Mouse (Mus musculus) midbrain, embryonic 13.5 days (tissue): Measurements from ENCODE around the gene Tmem132e. TPM values are rescaled to one million over a fixed set of nuclear protein-coding genes. Genes with fewer than 3 reads are reported as not detected.

Experiments
- ATAC-seq: fragments of 200-750 bp; cut with Nextera tagmentation; 2 replicates; pipeline ENCODE4 v1.8.0; 2017; ENCODE audit warnings: mild to moderate bottlenecking, moderate TSS enrichment, moderate library complexity
- H3K27ac ChIP-seq: fragments of 300-500 bp; sonication (generic); 2 replicates; pipeline ENCODE4 v1.5.1; 2015; ENCODE audit warnings: inconsistent platforms, mild to moderate bottlenecking, moderate library complexity
- H3K27me3 ChIP-seq: fragments of 300-500 bp; sonication (generic); 2 replicates; pipeline ENCODE4 v1.6.1; 2015; ENCODE audit warnings: mild to moderate bottlenecking, inconsistent platforms
- H3K36me3 ChIP-seq: fragments of 300-500 bp; sonication (generic); 2 replicates; pipeline ENCODE4 v1.6.1; 2015; ENCODE audit warnings: mild to moderate bottlenecking, inconsistent platforms
- H3K4me1 ChIP-seq: fragments of 300-500 bp; sonication (generic); replicated peaks from 2 replicates; pipeline ENCODE4 v1.6.1; 2015; ENCODE audit warnings: inconsistent platforms
- H3K4me2 ChIP-seq: fragments of 300-500 bp; sonication (generic); replicated peaks from 2 replicates; pipeline ENCODE4 v1.6.1; 2015; ENCODE audit warnings: moderate library complexity, mild to moderate bottlenecking, inconsistent platforms
- H3K4me3 ChIP-seq: fragments of 300-500 bp; sonication (generic); replicated peaks from 2 replicates; pipeline ENCODE4 v1.5.1; 2015; ENCODE audit warnings: mild to moderate bottlenecking, inconsistent platforms
- H3K9ac ChIP-seq: fragments of 300-500 bp; sonication (generic); replicated peaks from 2 replicates; pipeline ENCODE4 v1.6.1; 2015; ENCODE audit warnings: mild to moderate bottlenecking, inconsistent platforms
- H3K9me3 ChIP-seq: fragments of 300-500 bp; sonication (generic); 2 replicates; pipeline ENCODE4 v1.6.1; 2016; ENCODE audit warnings: mild to moderate bottlenecking, inconsistent platforms
- WGBS: fragments of 180-500 bp; shearing (Covaris S2); methylation state at CpG from one replicate; pipeline ENCODE4 v1.1.7; 2015; 5-methylcytosine and 5-hydroxymethylcytosine counted together
- polyA plus RNA-seq: library from polyadenylated mRNA; unstranded; fragments of >200 nt; fragmentation: Nextera tagmentation; extraction: Ambion mirVana; gene quantifications from 2 replicates; pipeline ENCODE4 v1.2.1, GENCODE M21; 2015

The Tmem132e gene
- polyA plus RNA-seq, 1 experiment from 2014 or later, result 1.4 TPM

GRCm38 (mm10) chr11:82389396-82390291 is 944 bp downstream of the Tmem132e start:
- ATAC-seq, result peak; percentile 69

GRCm38 (mm10) chr11:82392341-82392740 is 3.6 kb downstream of the Tmem132e start:
- Histone ChIP-seq H3K27ac (no peak overlapping the region), H3K4me2 (no peak overlapping the region), H3K4me3 (no peak overlapping the region), H3K27me3 (peaks cover 39% of the 10 kb centered on the region), H3K9me3 (no peaks in the 10 kb centered on the region), H3K9ac (no peak overlapping the region), H3K36me3 (no peaks in the 10 kb centered on the region), H3K4me1 (peaks cover 34% of the 10 kb centered on the region)
- ATAC-seq, result no peak
- 65% methylated on average over 3 of the region's 3 CpGs for WGBS

More at GRCm38 (mm10) chr11:82389396-82390291, 944 bp downstream of the Tmem132e start:
- WGBS, result 1% methylated on average over 68 of the region's 69 CpGs
- no peak overlapping the region for H3K27ac ChIP-seq
- peak overlapping the region; percentile 70 for H3K4me3 ChIP-seq
- H3K27me3 ChIP-seq, result peaks cover 60% of the 10 kb centered on the region
- no peaks in the 10 kb centered on the region for H3K9me3 ChIP-seq
- H3K9ac ChIP-seq, result peak overlapping the region; percentile 76
- H3K36me3 ChIP-seq, result no peaks in the 10 kb centered on the region
- peak overlapping the region; percentile 98 for H3K4me2 ChIP-seq
- peaks cover 40% of the 10 kb centered on the region for H3K4me1 ChIP-seq

- Histone ChIP-seq H3K9me3 (no peaks in the 10 kb centered on the region), H3K4me2 (no peak overlapping the region), H3K4me3 (no peak overlapping the region), H3K9ac (no peak overlapping the region), H3K27ac (no peak overlapping the region), H3K27me3 (0 out of 2 replicates have a peak, but pooled peaks cover 2% of the 10 kb centered on the region), H3K36me3 (no peaks in the 10 kb centered on the region), H3K4me1 (peaks cover 7% of the 10 kb centered on the region; the same call in 1 of the 2 replicates)
- ATAC-seq, result no peak
- WGBS, result 19% methylated on average over 3 of the region's 3 CpGs
Measured at GRCm38 (mm10) chr11:82399621-82400020, 10.9 kb downstream of the Tmem132e start.

- 58% methylated on average over 3 of the region's 3 CpGs for WGBS
- no peaks in the 10 kb centered on the region for H3K9me3 ChIP-seq
- no peak overlapping the region for H3K27ac ChIP-seq
- no peaks in the 10 kb centered on the region for H3K36me3 ChIP-seq
- H3K9ac ChIP-seq, result no peak overlapping the region
- ATAC-seq, result no peak
- H3K4me3 ChIP-seq, result no peak overlapping the region
- H3K4me1 ChIP-seq, result peaks cover 17% of the 10 kb centered on the region
- no peak overlapping the region for H3K4me2 ChIP-seq
- no peaks in the 10 kb centered on the region for H3K27me3 ChIP-seq
Measured at GRCm38 (mm10) chr11:82405641-82406040, 16.9 kb downstream of the Tmem132e start.

GRCm38 (mm10) chr11:82406358-82407221 is 17.9 kb downstream of the Tmem132e start:
- H3K27me3 ChIP-seq, result no peaks in the 10 kb centered on the region
- WGBS, result 29% methylated on average over 11 of the region's 11 CpGs
- H3K4me3 ChIP-seq, result no peak overlapping the region
- H3K4me1 ChIP-seq, result peaks cover 17% of the 10 kb centered on the region
- ATAC-seq, result 0 out of 2 replicates have a peak, but pooled peaks have one; percentile 24
- H3K9me3 ChIP-seq, result no peaks in the 10 kb centered on the region
- H3K27ac ChIP-seq, result no peak overlapping the region
- no peaks in the 10 kb centered on the region for H3K36me3 ChIP-seq
- no peak overlapping the region for H3K9ac ChIP-seq
- H3K4me2 ChIP-seq, result no peak overlapping the region

- Histone ChIP-seq H3K4me1 (no peaks in the 10 kb centered on the region), H3K4me3 (no peak overlapping the region), H3K27me3 (no peaks in the 10 kb centered on the region; the same call in none of the 2 replicates), H3K9me3 (no peaks in the 10 kb centered on the region), H3K4me2 (no peak overlapping the region), H3K36me3 (no peaks in the 10 kb centered on the region), H3K27ac (no peak overlapping the region), H3K9ac (no peak overlapping the region)
- no peak for ATAC-seq
- WGBS, result 83% methylated on average over 1 of the region's 1 CpGs
Measured at GRCm38 (mm10) chr11:82412496-82412895, 23.8 kb downstream of the Tmem132e start.

- H3K9me3 ChIP-seq, result no peaks in the 10 kb centered on the region
- WGBS, result 33% methylated on average over 8 of the region's 9 CpGs
- no peak overlapping the region for H3K27ac ChIP-seq
- H3K9ac ChIP-seq, result no peak overlapping the region
- H3K4me1 ChIP-seq, result peaks cover 15% of the 10 kb centered on the region
- ATAC-seq, result peak; percentile 67; the same call in 1 of the 2 replicates
- no peak overlapping the region for H3K4me3 ChIP-seq
- H3K4me2 ChIP-seq, result no peak overlapping the region
- H3K36me3 ChIP-seq, result no peaks in the 10 kb centered on the region
- no peaks in the 10 kb centered on the region; the same call in 1 of the 2 replicates for H3K27me3 ChIP-seq
Measured at GRCm38 (mm10) chr11:82418337-82419041, 29.8 kb downstream of the Tmem132e start.

GRCm38 (mm10) chr11:82421909-82422308 is 33.2 kb downstream of the Tmem132e start:
- no peak for ATAC-seq
- no peak overlapping the region for H3K4me3 ChIP-seq
- WGBS, result 39% methylated on average over 5 of the region's 5 CpGs

GRCm38 (mm10) chr11:82423521-82423920 is 34.8 kb downstream of the Tmem132e start:
- no peak overlapping the region for H3K4me2 ChIP-seq
- ATAC-seq, result no peak
- no peak overlapping the region for H3K27ac ChIP-seq
- no peaks in the 10 kb centered on the region for H3K36me3 ChIP-seq
- 32% methylated on average over 4 of the region's 4 CpGs for WGBS
- no peaks in the 10 kb centered on the region for H3K9me3 ChIP-seq
- no peaks in the 10 kb centered on the region for H3K27me3 ChIP-seq
- 0 out of 2 replicates have a peak, but pooled peaks cover 13% of the 10 kb centered on the region for H3K4me1 ChIP-seq
- H3K9ac ChIP-seq, result no peak overlapping the region
- H3K4me3 ChIP-seq, result no peak overlapping the region

More at GRCm38 (mm10) chr11:82421909-82422308, 33.2 kb downstream of the Tmem132e start:
- peaks cover 18% of the 10 kb centered on the region for H3K4me1 ChIP-seq
- H3K9me3 ChIP-seq, result no peaks in the 10 kb centered on the region
- H3K36me3 ChIP-seq, result no peaks in the 10 kb centered on the region
- no peak overlapping the region for H3K27ac ChIP-seq
- no peak overlapping the region for H3K9ac ChIP-seq
- H3K27me3 ChIP-seq, result no peaks in the 10 kb centered on the region
- no peak overlapping the region for H3K4me2 ChIP-seq

GRCm38 (mm10) chr11:82428801-82429200 is 40.1 kb downstream of the Tmem132e start:
- Histone ChIP-seq H3K4me3 (no peak overlapping the region), H3K9me3 (no peaks in the 10 kb centered on the region), H3K36me3 (no peaks in the 10 kb centered on the region), H3K27ac (no peak overlapping the region), H3K4me1 (0 out of 2 replicates have a peak, but pooled peaks cover 3% of the 10 kb centered on the region), H3K4me2 (no peak overlapping the region), H3K27me3 (peaks cover 24% of the 10 kb centered on the region), H3K9ac (no peak overlapping the region)
- 82% methylated on average over 4 of the region's 4 CpGs for WGBS
- ATAC-seq, result no peak

GRCm38 (mm10) chr11:82434091-82434831 is 45.6 kb downstream of the Tmem132e start:
- 1% methylated on average over 62 of the region's 62 CpGs for WGBS
- H3K27me3 ChIP-seq, result peaks cover 59% of the 10 kb centered on the region

More at GRCm38 (mm10) chr11:82434091-82434831, 45.6 kb downstream of the Tmem132e start:
- H3K4me2 ChIP-seq, result peak overlapping the region; percentile 77
- H3K9me3 ChIP-seq, result no peaks in the 10 kb centered on the region
- H3K4me1 ChIP-seq, result peaks cover 12% of the 10 kb centered on the region
- H3K27ac ChIP-seq, result no peak overlapping the region
- peak; percentile 34; the same call in 1 of the 2 replicates for ATAC-seq
- no peaks in the 10 kb centered on the region for H3K36me3 ChIP-seq
- peak overlapping the region; percentile 48 for H3K4me3 ChIP-seq
- peak overlapping the region; percentile 60 for H3K9ac ChIP-seq
